Mouse (Mus musculus): ENCODE measurements at regions not wholly inside any gene's neighbourhood (a gene's known extent, or its start where the extent isn't known, plus 50 kb on each side); places are given as distances from the start of the nearest gene placed in this dataset.
A peak's percentile ranks its signal among the peaks of the same experiment; 100 is the strongest.

GRCm38 (mm10) chr1:73160199-73160598 is 144.5 kb upstream of the Tnp1 start:
- WGBS, result 96% methylated on average over 3 of the region's 3 CpGs
- Histone ChIP-seq H3K4me1 (ENCODE audit: control insufficient read depth, insufficient read depth, low read length) (no peaks in the 10 kb centered on the region), H3K4me3 (ENCODE audit: insufficient read depth, low read depth, low read length) (no peak overlapping the region), H3K27ac (ENCODE audit: insufficient read depth, low read depth, low read length) (no peak overlapping the region), H3K36me3 (ENCODE audit: control insufficient read depth, insufficient read depth, low read length) (no peaks in the 10 kb centered on the region), H3K27me3 (replicated peaks; ENCODE audit: control insufficient read depth, insufficient read depth, low read length) (no peaks in the 10 kb centered on the region)
- no peak for DNase-seq
- TF ChIP-seq CTCF (conservative IDR thresholded peaks at IDR 0.05; ENCODE audit: insufficient read depth, insufficient read length, low read depth, low read length), result no peak
- no peak for TF ChIP-seq POLR2A (IDR thresholded peaks at IDR 0.05; ENCODE audit: low read depth, low read length)

DNA sequence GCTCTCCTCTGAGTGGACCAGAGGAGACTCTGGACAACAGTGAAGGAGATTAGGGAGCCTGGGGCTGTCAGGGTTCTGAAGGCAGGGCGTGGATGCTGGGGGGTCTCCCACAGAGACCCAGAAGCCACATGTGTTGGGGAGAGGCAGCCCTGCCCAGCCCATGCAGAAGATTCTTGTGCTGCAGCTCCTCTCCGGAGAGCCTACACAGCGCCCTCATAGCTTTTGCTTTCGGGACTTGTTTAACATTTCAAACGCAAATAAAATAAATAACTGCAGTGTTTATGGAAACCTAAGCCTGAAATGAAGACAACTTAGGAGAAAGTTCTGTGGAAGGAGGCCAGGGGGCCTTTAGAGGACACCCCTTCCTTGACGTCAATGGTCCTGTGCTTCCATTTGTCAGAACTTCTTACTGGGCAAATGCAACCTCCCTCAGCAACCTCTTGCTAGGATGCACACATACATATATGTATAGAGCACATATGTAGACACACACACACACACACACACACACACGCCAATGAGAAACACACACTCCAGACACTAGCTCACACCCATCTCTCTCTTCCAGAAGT is 143.8 kb upstream of the Tnp1 start:
- whole genome bisulfite sequencing, result 84% methylated on average over 7 of the region's 7 CpGs
- no peak overlapping the region for H3K27ac ChIP-seq (ENCODE audit: insufficient read depth, low read depth, low read length)

DNA sequence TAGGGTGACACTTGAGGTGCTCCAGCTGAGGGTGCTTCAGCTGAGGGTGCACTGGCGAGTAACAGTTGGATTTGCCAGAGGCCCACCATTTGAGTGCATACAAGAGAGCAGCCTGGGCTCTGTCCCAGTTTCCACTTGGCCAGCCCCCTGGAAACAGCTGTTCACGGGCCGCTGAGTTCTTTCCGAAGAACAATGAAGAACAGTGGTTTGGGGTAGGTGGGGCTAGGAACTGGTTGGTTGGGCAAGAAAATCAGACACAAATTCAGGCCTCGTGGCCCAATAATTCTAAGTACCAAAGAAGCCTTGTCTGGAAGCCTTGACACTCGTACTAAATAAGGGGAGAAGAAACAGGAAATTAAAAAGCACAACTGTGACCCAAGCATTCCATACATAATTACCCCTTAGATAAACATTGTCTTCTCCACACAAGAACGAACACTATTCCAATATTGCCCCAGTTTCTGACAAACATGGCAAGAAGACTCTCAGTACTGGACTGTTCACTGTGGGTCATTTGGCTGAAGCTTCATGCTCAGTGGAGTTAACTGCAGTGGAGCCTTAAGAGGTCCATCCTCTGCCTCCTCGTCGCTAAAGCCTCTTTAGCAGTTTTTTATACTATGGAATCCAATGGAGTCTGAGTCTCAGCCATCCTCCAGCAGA is 137.9 kb upstream of the Tnp1 start:
- no peaks in the 10 kb centered on the region for H3K27me3 ChIP-seq (replicated peaks; ENCODE audit: control insufficient read depth, insufficient read depth, low read length)
- no peak overlapping the region; the same call in 1 of the 2 replicates for H3K27ac ChIP-seq (ENCODE audit: insufficient read depth, low read depth, low read length)
- DNase-seq, result peak; percentile 55
- H3K4me3 ChIP-seq (ENCODE audit: insufficient read depth, low read depth, low read length), result no peak overlapping the region
- 46% methylated on average over 9 of the region's 9 CpGs for whole genome bisulfite sequencing
- H3K36me3 ChIP-seq (ENCODE audit: control insufficient read depth, insufficient read depth, low read length), result no peaks in the 10 kb centered on the region
- TF ChIP-seq POLR2A (IDR thresholded peaks at IDR 0.05; ENCODE audit: low read depth, low read length) (no peak), CTCF (conservative IDR thresholded peaks at IDR 0.05; ENCODE audit: insufficient read depth, insufficient read length, low read depth, low read length) (no peak)
- H3K4me1 ChIP-seq (ENCODE audit: control insufficient read depth, insufficient read depth, low read length), result no peaks in the 10 kb centered on the region

More for the DNA sequence above, 143.8 kb upstream of the Tnp1 start:
- Histone ChIP-seq H3K36me3 (ENCODE audit: control insufficient read depth, insufficient read depth, low read length) (no peaks in the 10 kb centered on the region), H3K27me3 (replicated peaks; ENCODE audit: control insufficient read depth, insufficient read depth, low read length) (no peaks in the 10 kb centered on the region), H3K4me3 (ENCODE audit: insufficient read depth, low read depth, low read length) (no peak overlapping the region), H3K4me1 (ENCODE audit: control insufficient read depth, insufficient read depth, low read length) (no peaks in the 10 kb centered on the region)
- DNase-seq, result no peak
- TF ChIP-seq POLR2A (IDR thresholded peaks at IDR 0.05; ENCODE audit: low read depth, low read length), result no peak

DNA sequence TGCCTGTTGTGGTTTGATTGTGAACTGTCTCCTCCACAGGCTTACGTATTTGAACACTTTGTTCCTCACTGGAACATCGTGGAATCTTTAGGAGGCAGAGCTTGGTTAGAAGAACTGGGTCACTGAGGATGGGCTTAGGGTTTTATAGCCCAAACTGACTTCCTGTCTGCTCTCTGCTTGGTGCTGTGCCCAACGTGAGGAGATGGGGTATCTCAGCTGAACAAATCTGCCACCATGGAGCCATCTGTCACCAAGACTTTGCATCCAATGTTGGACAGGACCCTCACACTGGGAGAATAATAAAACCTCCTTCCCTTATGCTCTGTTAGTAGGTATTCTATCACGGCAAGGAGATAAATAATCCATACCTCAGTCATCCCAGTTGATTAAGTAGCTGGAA is 134.2 kb upstream of the Tnp1 start:
- no peak overlapping the region for H3K4me3 ChIP-seq (ENCODE audit: insufficient read depth, low read depth, low read length)
- H3K4me1 ChIP-seq (ENCODE audit: control insufficient read depth, insufficient read depth, low read length), result no peaks in the 10 kb centered on the region
- H3K36me3 ChIP-seq (ENCODE audit: control insufficient read depth, insufficient read depth, low read length), result no peaks in the 10 kb centered on the region
- no peak for DNase-seq
- H3K27me3 ChIP-seq (replicated peaks; ENCODE audit: control insufficient read depth, insufficient read depth, low read length), result no peaks in the 10 kb centered on the region
- H3K27ac ChIP-seq (ENCODE audit: insufficient read depth, low read depth, low read length), result no peak overlapping the region
- 75% methylated on average over 4 of the region's 4 CpGs for WGBS
- TF ChIP-seq POLR2A (IDR thresholded peaks at IDR 0.05; ENCODE audit: low read depth, low read length), result no peak
- TF ChIP-seq CTCF (conservative IDR thresholded peaks at IDR 0.05; ENCODE audit: insufficient read depth, insufficient read length, low read depth, low read length), result no peak

DNA sequence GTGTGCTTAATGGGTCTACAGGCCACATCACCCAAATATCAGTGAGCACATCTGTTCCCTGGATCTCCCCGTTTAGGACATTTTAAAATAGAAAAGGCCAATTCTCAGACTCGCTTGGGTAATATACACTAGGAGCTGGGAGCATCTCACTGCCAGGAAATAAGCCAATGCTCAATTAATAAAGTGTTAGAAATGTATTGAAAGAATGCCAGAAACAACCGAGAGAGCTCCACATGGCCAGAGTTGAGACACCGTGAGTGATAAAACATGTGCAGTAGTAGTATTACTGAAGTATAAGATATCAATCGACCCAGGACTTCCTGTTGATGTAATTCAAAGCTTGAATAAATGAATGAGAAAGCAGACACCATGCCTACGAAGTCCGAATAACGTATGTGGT is 127.1 kb upstream of the Tnp1 start:
- Histone ChIP-seq H3K4me1 (ENCODE audit: control insufficient read depth, insufficient read depth, low read length) (no peaks in the 10 kb centered on the region), H3K27me3 (replicated peaks; ENCODE audit: control insufficient read depth, insufficient read depth, low read length) (no peaks in the 10 kb centered on the region), H3K4me3 (ENCODE audit: insufficient read depth, low read depth, low read length) (no peak overlapping the region), H3K36me3 (ENCODE audit: control insufficient read depth, insufficient read depth, low read length) (no peaks in the 10 kb centered on the region), H3K27ac (ENCODE audit: insufficient read depth, low read depth, low read length) (no peak overlapping the region)
- no peak for TF ChIP-seq POLR2A (IDR thresholded peaks at IDR 0.05; ENCODE audit: low read depth, low read length)
- TF ChIP-seq CTCF (conservative IDR thresholded peaks at IDR 0.05; ENCODE audit: insufficient read depth, insufficient read length, low read depth, low read length), result no peak
- WGBS, result 70% methylated on average over 8 of the region's 8 CpGs
- DNase-seq, result no peak

GRCm38 (mm10) chr1:73140557-73141345 is 125.0 kb upstream of the Tnp1 start:
- peak; percentile 60 for DNase-seq
- TF ChIP-seq CTCF (conservative IDR thresholded peaks at IDR 0.05; ENCODE audit: insufficient read depth, insufficient read length, low read depth, low read length), result no peak
- TF ChIP-seq POLR2A (IDR thresholded peaks at IDR 0.05; ENCODE audit: low read depth, low read length), result no peak
- no peak overlapping the region for H3K4me3 ChIP-seq (ENCODE audit: insufficient read depth, low read depth, low read length)
- 72% methylated on average over 7 of the region's 7 CpGs for WGBS
- no peak overlapping the region for H3K27ac ChIP-seq (ENCODE audit: insufficient read depth, low read depth, low read length)
- H3K36me3 ChIP-seq (ENCODE audit: control insufficient read depth, insufficient read depth, low read length), result no peaks in the 10 kb centered on the region
- H3K4me1 ChIP-seq (ENCODE audit: control insufficient read depth, insufficient read depth, low read length), result no peaks in the 10 kb centered on the region
- H3K27me3 ChIP-seq (replicated peaks; ENCODE audit: control insufficient read depth, insufficient read depth, low read length), result no peaks in the 10 kb centered on the region

DNA sequence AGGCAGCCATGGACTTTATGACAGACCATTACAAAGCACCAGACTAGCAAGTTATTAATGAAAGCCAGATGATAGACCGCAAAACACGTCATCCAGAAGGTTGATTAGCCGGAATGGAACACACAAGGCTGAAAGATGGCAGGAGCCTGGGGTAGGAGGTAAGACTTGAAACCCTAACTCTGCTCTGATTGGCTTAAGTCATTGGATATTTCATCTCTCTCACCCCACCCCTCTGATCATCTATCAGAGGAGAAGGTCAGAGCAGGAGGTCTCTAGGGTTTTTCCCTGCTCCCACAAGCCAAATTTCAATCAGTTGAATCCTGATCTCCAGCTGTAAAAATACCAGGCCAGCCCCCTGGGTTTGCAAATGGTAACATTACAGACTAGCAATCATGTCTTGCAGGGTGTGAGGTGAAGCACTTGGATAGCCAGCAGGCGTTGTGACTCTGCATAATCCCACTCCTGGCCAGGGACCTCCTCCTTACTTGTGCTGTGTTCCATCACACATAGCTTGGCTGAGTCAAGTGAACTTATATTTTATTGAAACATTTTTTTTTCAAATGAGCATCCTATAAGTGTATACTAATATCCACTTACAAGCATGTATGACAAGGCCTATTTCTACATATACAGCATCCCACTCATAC is 114.6 kb upstream of the Tnp1 start:
- TF ChIP-seq POLR2A (IDR thresholded peaks at IDR 0.05; ENCODE audit: low read depth, low read length) (no peak), CTCF (conservative IDR thresholded peaks at IDR 0.05; ENCODE audit: insufficient read depth, insufficient read length, low read depth, low read length) (no peak)

More for the DNA sequence above, 114.6 kb upstream of the Tnp1 start:
- DNase-seq, result no peak
- Histone ChIP-seq H3K4me3 (ENCODE audit: insufficient read depth, low read depth, low read length) (no peak overlapping the region), H3K4me1 (ENCODE audit: control insufficient read depth, insufficient read depth, low read length) (no peaks in the 10 kb centered on the region), H3K36me3 (ENCODE audit: control insufficient read depth, insufficient read depth, low read length) (no peaks in the 10 kb centered on the region), H3K27ac (ENCODE audit: insufficient read depth, low read depth, low read length) (no peak overlapping the region), H3K27me3 (replicated peaks; ENCODE audit: control insufficient read depth, insufficient read depth, low read length) (no peaks in the 10 kb centered on the region)
- WGBS, result 95% methylated on average over 4 of the region's 4 CpGs
